38 mouse cellular contexts compared by ENCODE assay signal in the genomic region with DNA sequence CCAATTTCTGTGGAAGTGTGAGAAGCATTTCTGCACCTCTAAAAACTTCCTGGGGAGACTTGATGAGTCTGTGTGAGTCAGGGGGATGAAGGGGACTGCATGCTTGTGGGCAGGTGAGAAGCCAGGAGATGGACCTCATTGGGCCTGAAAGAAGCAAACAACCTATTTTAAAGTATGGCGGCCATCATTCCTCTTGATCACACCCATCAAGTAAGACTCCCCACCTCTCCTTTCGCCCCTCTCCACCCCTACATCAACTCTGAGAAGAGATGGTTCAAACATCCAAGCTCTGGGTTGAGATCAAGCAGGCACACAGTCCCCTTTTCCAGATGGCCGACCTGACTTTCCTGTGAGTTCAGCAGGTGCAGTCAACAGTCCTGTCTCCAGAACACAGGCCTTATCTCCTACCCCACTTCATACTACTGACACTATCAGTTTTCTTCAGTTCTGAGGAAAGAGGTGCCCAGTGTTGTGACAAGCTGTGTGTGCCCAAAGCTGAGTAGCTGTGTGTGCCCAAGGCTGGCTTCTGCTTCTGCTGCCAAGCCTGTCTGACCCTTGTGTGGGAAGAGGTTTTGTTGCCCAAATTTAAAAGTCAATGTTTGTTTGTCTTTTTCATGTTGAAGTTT. TPM values are rescaled to one million over a fixed set of nuclear protein-coding genes. Genes with fewer than 3 reads are reported as not detected.
DNase-seq lines count a peak whose midpoint lies in the region; ATAC-seq and TF ChIP-seq lines count a peak whose summit lies in the region.
"Had no signal": no experiment of that assay in that cellular context is flagged by ENCODE, and none has a peak within 500 bp of the region (broad histone marks: within the 10 kb centered on the region; RNA-seq: fewer than 3 reads in every experiment).

No protein-coding gene starts in this region.

- ATAC-seq in stomach, embryonic 15.5 days (ENCODE audit: insufficient read depth, low FRiP score, low read depth), result peak; percentile 78; the same call in 1 of the 2 replicates
- no peak for ATAC-seq in stomach, postnatal 0 days (ENCODE audit: low FRiP score, low TSS enrichment)
- ATAC-seq in liver, embryonic 15.5 days (ENCODE audit: insufficient read depth), result peak; percentile 86
- ATAC-seq in stomach, embryonic 16.5 days (ENCODE audit: insufficient read depth, low FRiP score), result 0 out of 2 replicates have a peak, but pooled peaks have one; percentile 37
- no peak for ATAC-seq in hindbrain, embryonic 14.5 days (ENCODE audit: low FRiP score)
- ATAC-seq: forebrain, embryonic 16.5 days; intestine, postnatal 0 days; lung, postnatal 0 days; midbrain, embryonic 15.5 days had no signal

- no peak for TF ChIP-seq EP300 in stomach, postnatal 0 days (optimal IDR thresholded peaks at IDR 0.05)

- H3K9me3 ChIP-seq in stomach, embryonic 15.5 days, result no peaks in the 10 kb centered on the region
- no peaks in the 10 kb centered on the region for H3K9me3 ChIP-seq in stomach, postnatal 0 days (ENCODE audit: control insufficient read depth, low read length)
- no peaks in the 10 kb centered on the region for H3K9me3 ChIP-seq in liver, embryonic 15.5 days (replicated peaks)
- no peaks in the 10 kb centered on the region for H3K9me3 ChIP-seq in stomach, embryonic 16.5 days (replicated peaks; ENCODE audit: control insufficient read depth, low read length)
- no peaks in the 10 kb centered on the region for H3K9me3 ChIP-seq in hindbrain, embryonic 14.5 days (ENCODE audit: control insufficient read depth, low read length)
- H3K9me3 ChIP-seq: heart, embryonic 10.5 days; heart, embryonic 15.5 days; hindbrain, embryonic 13.5 days; limb, embryonic 12.5 days; midbrain, embryonic 10.5 days; midbrain, embryonic 15.5 days; neural tube, embryonic 15.5 days had no signal

- H3K4me1 ChIP-seq in stomach, embryonic 15.5 days, result no peaks in the 10 kb centered on the region
- H3K4me1 ChIP-seq in stomach, postnatal 0 days (replicated peaks; ENCODE audit: control insufficient read depth, insufficient read depth), result no peaks in the 10 kb centered on the region
- peaks cover 87% of the 10 kb centered on the region for H3K4me1 ChIP-seq in liver, embryonic 15.5 days (replicated peaks)
- H3K4me1 ChIP-seq in stomach, embryonic 16.5 days (ENCODE audit: control insufficient read depth, insufficient read depth, low read length), result no peaks in the 10 kb centered on the region
- no peaks in the 10 kb centered on the region for H3K4me1 ChIP-seq in hindbrain, embryonic 14.5 days (replicated peaks; ENCODE audit: control insufficient read depth, insufficient read depth, low read length)
- H3K4me1 ChIP-seq: heart, embryonic 15.5 days; hindbrain, embryonic 13.5 days; limb, embryonic 12.5 days; midbrain, embryonic 15.5 days; neural tube, embryonic 15.5 days had no signal

- no peak for DNase-seq in stomach, postnatal 0 days (ENCODE audit: low spot score)
- peak; percentile 59 for DNase-seq in liver
- DNase-seq in layer of hippocampus, postnatal 10 days (ENCODE audit: low spot score in 2 of 2), result no peak
- no peak for DNase-seq in hindbrain, embryonic 14.5 days (ENCODE audit: low spot score)
- no peak for DNase-seq in Muller cell, postnatal 12 days (ENCODE audit: inconsistent ontology term)
- DNase-seq: adrenal gland, postnatal 25 days; cerebellum, adult 9-10 months; cerebellum, postnatal 36 days; gastrocnemius, postnatal 14 days; kidney, postnatal 14 days; layer of hippocampus, adult 9-11 months; lung, adult 18-20 months; retina, postnatal 1 day; right cerebral cortex, postnatal 14 days; spleen, adult 18-20 months; thymus, postnatal 36 days had no signal

- H3K27me3 ChIP-seq in stomach, embryonic 15.5 days (replicated peaks), result no peaks in the 10 kb centered on the region
- H3K27me3 ChIP-seq in stomach, postnatal 0 days (ENCODE audit: control insufficient read depth, insufficient read depth, low read length), result no peaks in the 10 kb centered on the region
- no peaks in the 10 kb centered on the region for H3K27me3 ChIP-seq in liver, embryonic 15.5 days
- no peaks in the 10 kb centered on the region for H3K27me3 ChIP-seq in stomach, embryonic 16.5 days (ENCODE audit: control insufficient read depth, insufficient read depth, low read length)
- H3K27me3 ChIP-seq in hindbrain, embryonic 14.5 days (ENCODE audit: control insufficient read depth, insufficient read depth, low read length), result no peaks in the 10 kb centered on the region
- H3K27me3 ChIP-seq: heart, embryonic 15.5 days; hindbrain, embryonic 13.5 days; limb, embryonic 12.5 days; midbrain, embryonic 15.5 days; neural tube, embryonic 15.5 days had no signal

- WGBS in stomach, embryonic 15.5 days, result 77% methylated on average over 3 of the region's 3 CpGs
- 75% methylated on average over 3 of the region's 3 CpGs for WGBS in stomach, postnatal 0 days
- 60% methylated on average over 3 of the region's 3 CpGs for WGBS in liver, embryonic 15.5 days (ENCODE audit: insufficient replicate concordance)
- WGBS in stomach, embryonic 16.5 days, result 88% methylated on average over 3 of the region's 3 CpGs
- WGBS in hindbrain, embryonic 14.5 days, result 95% methylated on average over 3 of the region's 3 CpGs

- no peak overlapping the region for H3K4me2 ChIP-seq in stomach, embryonic 15.5 days
- H3K4me2 ChIP-seq in stomach, postnatal 0 days (replicated peaks; ENCODE audit: low read depth), result no peak overlapping the region
- H3K4me2 ChIP-seq in liver, embryonic 15.5 days, result peak overlapping the region; percentile 48
- H3K4me2 ChIP-seq in stomach, embryonic 16.5 days (ENCODE audit: low read depth, low read length), result no peak overlapping the region
- no peak overlapping the region for H3K4me2 ChIP-seq in hindbrain, embryonic 14.5 days (replicated peaks)
- H3K4me2 ChIP-seq: heart, embryonic 15.5 days; hindbrain, embryonic 13.5 days; limb, embryonic 12.5 days; midbrain, embryonic 15.5 days; neural tube, embryonic 15.5 days had no signal

- H3K36me3 ChIP-seq in stomach, embryonic 15.5 days, result no peaks in the 10 kb centered on the region
- no peaks in the 10 kb centered on the region for H3K36me3 ChIP-seq in stomach, postnatal 0 days (ENCODE audit: control insufficient read depth, insufficient read depth, low read length)
- H3K36me3 ChIP-seq in liver, embryonic 15.5 days (replicated peaks), result no peaks in the 10 kb centered on the region
- H3K36me3 ChIP-seq in stomach, embryonic 16.5 days (ENCODE audit: control insufficient read depth, insufficient read depth, low read length), result no peaks in the 10 kb centered on the region
- H3K36me3 ChIP-seq in hindbrain, embryonic 14.5 days (replicated peaks; ENCODE audit: control insufficient read depth, insufficient read depth), result no peaks in the 10 kb centered on the region
- H3K36me3 ChIP-seq: heart, embryonic 10.5 days; heart, embryonic 15.5 days; hindbrain, embryonic 13.5 days; limb, embryonic 12.5 days; midbrain, embryonic 10.5 days; midbrain, embryonic 15.5 days; neural tube, embryonic 15.5 days had no signal

- no peak overlapping the region for H3K4me3 ChIP-seq in stomach, embryonic 15.5 days (replicated peaks)
- H3K4me3 ChIP-seq in stomach, postnatal 0 days (ENCODE audit: low read depth, low read length), result no peak overlapping the region
- H3K4me3 ChIP-seq in liver, embryonic 15.5 days (replicated peaks), result no peak overlapping the region
- no peak overlapping the region for H3K4me3 ChIP-seq in stomach, embryonic 16.5 days (replicated peaks; ENCODE audit: low read length)
- no peak overlapping the region for H3K4me3 ChIP-seq in hindbrain, embryonic 14.5 days (replicated peaks; ENCODE audit: low read length)
- H3K4me3 ChIP-seq: heart, embryonic 10.5 days; heart, embryonic 15.5 days; hindbrain, embryonic 13.5 days; limb, embryonic 12.5 days; midbrain, embryonic 10.5 days; midbrain, embryonic 15.5 days; neural tube, embryonic 15.5 days had no signal

- no peak overlapping the region for H3K27ac ChIP-seq in stomach, embryonic 15.5 days
- no peak overlapping the region for H3K27ac ChIP-seq in stomach, postnatal 0 days (replicated peaks)
- H3K27ac ChIP-seq in liver, embryonic 15.5 days (replicated peaks), result peak overlapping the region; percentile 75
- H3K27ac ChIP-seq in stomach, embryonic 16.5 days (ENCODE audit: low read length), result no peak overlapping the region
- no peak overlapping the region for H3K27ac ChIP-seq in hindbrain, embryonic 14.5 days
- H3K27ac ChIP-seq: heart, embryonic 10.5 days; heart, embryonic 15.5 days; hindbrain, embryonic 13.5 days; limb, embryonic 12.5 days; macrophage; midbrain, embryonic 10.5 days; midbrain, embryonic 15.5 days; neural tube, embryonic 15.5 days had no signal

- no peak for TF ChIP-seq CTCF in stomach, postnatal 0 days (IDR thresholded peaks at IDR 0.05; ENCODE audit: low read depth)

- H3K9ac ChIP-seq in stomach, embryonic 15.5 days, result no peak overlapping the region
- H3K9ac ChIP-seq in stomach, postnatal 0 days (ENCODE audit: low read length), result no peak overlapping the region
- H3K9ac ChIP-seq in liver, embryonic 15.5 days, result peak overlapping the region; percentile 1; the same call in 1 of the 2 replicates
- H3K9ac ChIP-seq in stomach, embryonic 16.5 days (ENCODE audit: low read length), result no peak overlapping the region
- H3K9ac ChIP-seq in hindbrain, embryonic 14.5 days, result no peak overlapping the region
- H3K9ac ChIP-seq: heart, embryonic 15.5 days; hindbrain, embryonic 13.5 days; limb, embryonic 12.5 days; midbrain, embryonic 15.5 days; neural tube, embryonic 15.5 days had no signal

RNA-seq across cellular contexts. Expression of a gene that starts 3.7 kb away (rescaled TPM):
- 57.6 and 62.8 TPM in 2 replicates for polyA plus RNA-seq in stomach, embryonic 15.5 days (2015; fragmentation: Nextera tagmentation; extraction: Ambion mirVana)
- polyA plus RNA-seq in stomach, postnatal 0 days (2015; fragmentation: Nextera tagmentation; extraction: Ambion mirVana), result 21.1 and 24.2 TPM in 2 replicates
- polyA plus RNA-seq in liver, embryonic 15.5 days (2015; fragmentation: Nextera tagmentation; extraction: Ambion mirVana), result 0.12 and 0.39 TPM in 2 replicates
- polyA plus RNA-seq in stomach, embryonic 16.5 days (2015; fragmentation: Nextera tagmentation; extraction: Ambion mirVana), result 117 and 170 TPM in 2 replicates
- total RNA-seq in layer of hippocampus, postnatal 10 days (2021), result 1 to 10 TPM in 1 of 2 experiments, under 1 TPM in 1; 0.91 to 1.2 TPM
- 0.50 and 0.54 TPM in 2 replicates for polyA plus RNA-seq in hindbrain, embryonic 14.5 days (2014; fragmentation: Nextera tagmentation; extraction: Ambion mirVana)
- total RNA-seq: adrenal gland, adult 18-20 months; adrenal gland, postnatal 25 days; gastrocnemius, postnatal 14 days; granulocyte monocyte progenitor cell, adult 5-6 weeks had no signal
- polyA plus RNA-seq: embryonic facial prominence, embryonic 11.5 days; forebrain, embryonic 11.5 days; forebrain, embryonic 16.5 days; heart, embryonic 10.5 days; hindbrain, embryonic 13.5 days; limb, embryonic 12.5 days; macrophage; midbrain, embryonic 10.5 days; midbrain, embryonic 15.5 days had no signal

RNA-seq across cellular contexts. Expression of a gene that starts 11.7 kb away (rescaled TPM):
- not detected in 2 replicates for polyA plus RNA-seq in stomach, embryonic 15.5 days (2015; fragmentation: Nextera tagmentation; extraction: Ambion mirVana)
- 0.31 and 0.39 TPM in 2 replicates for polyA plus RNA-seq in stomach, postnatal 0 days (2015; fragmentation: Nextera tagmentation; extraction: Ambion mirVana)
- polyA plus RNA-seq in liver, embryonic 15.5 days (2015; fragmentation: Nextera tagmentation; extraction: Ambion mirVana), result not detected in 2 replicates
- not detected in 2 replicates for polyA plus RNA-seq in stomach, embryonic 16.5 days (2015; fragmentation: Nextera tagmentation; extraction: Ambion mirVana)
- not detected for total RNA-seq in layer of hippocampus, postnatal 10 days (2021)
- polyA plus RNA-seq in hindbrain, embryonic 14.5 days (2014; fragmentation: Nextera tagmentation; extraction: Ambion mirVana), result not detected in 2 replicates
- total RNA-seq: adrenal gland, adult 18-20 months; adrenal gland, postnatal 25 days; gastrocnemius, postnatal 14 days; granulocyte monocyte progenitor cell, adult 5-6 weeks; heart, postnatal 25 days; left cerebral cortex, adult 18-20 months; left cerebral cortex, postnatal 14 days had no signal
- polyA plus RNA-seq: embryonic facial prominence, embryonic 11.5 days; forebrain, embryonic 11.5 days; forebrain, embryonic 16.5 days; heart, embryonic 10.5 days; heart, embryonic 15.5 days; hindbrain, embryonic 13.5 days; intestine, postnatal 0 days; kidney, embryonic 14.5 days; limb, embryonic 12.5 days; macrophage; midbrain, embryonic 10.5 days; midbrain, embryonic 15.5 days; neural tube, embryonic 15.5 days had no signal

RNA-seq across cellular contexts. Expression of a gene that starts 26.6 kb away (rescaled TPM):
- 2.8 and 3.1 TPM in 2 replicates for polyA plus RNA-seq in stomach, embryonic 15.5 days (2015; fragmentation: Nextera tagmentation; extraction: Ambion mirVana)
- 1.2 and 1.3 TPM in 2 replicates for polyA plus RNA-seq in stomach, postnatal 0 days (2015; fragmentation: Nextera tagmentation; extraction: Ambion mirVana)
- 3.3 and 5.1 TPM in 2 replicates for polyA plus RNA-seq in liver, embryonic 15.5 days (2015; fragmentation: Nextera tagmentation; extraction: Ambion mirVana)
- 1.9 and 2.9 TPM in 2 replicates for polyA plus RNA-seq in stomach, embryonic 16.5 days (2015; fragmentation: Nextera tagmentation; extraction: Ambion mirVana)
- total RNA-seq in layer of hippocampus, postnatal 10 days (2021), result under 1 TPM; 0.31 to 0.34 TPM
- polyA plus RNA-seq in hindbrain, embryonic 14.5 days (2014; fragmentation: Nextera tagmentation; extraction: Ambion mirVana), result 0.39 and 0.41 TPM in 2 replicates
- total RNA-seq: left cerebral cortex, adult 18-20 months; left cerebral cortex, postnatal 14 days had no signal
- polyA plus RNA-seq: embryonic facial prominence, embryonic 11.5 days; forebrain, embryonic 11.5 days had no signal

RNA-seq across cellular contexts. Expression of a gene that starts 36.1 kb away (rescaled TPM):
- polyA plus RNA-seq in stomach, embryonic 15.5 days (2015; fragmentation: Nextera tagmentation; extraction: Ambion mirVana), result not detected in 2 replicates
- polyA plus RNA-seq in stomach, postnatal 0 days (2015; fragmentation: Nextera tagmentation; extraction: Ambion mirVana), result not detected in 2 replicates
- polyA plus RNA-seq in liver, embryonic 15.5 days (2015; fragmentation: Nextera tagmentation; extraction: Ambion mirVana), result not detected in 2 replicates
- not detected in 2 replicates for polyA plus RNA-seq in stomach, embryonic 16.5 days (2015; fragmentation: Nextera tagmentation; extraction: Ambion mirVana)
- not detected for total RNA-seq in layer of hippocampus, postnatal 10 days (2021)
- not detected in 2 replicates for polyA plus RNA-seq in hindbrain, embryonic 14.5 days (2014; fragmentation: Nextera tagmentation; extraction: Ambion mirVana)
- total RNA-seq: adrenal gland, adult 18-20 months; adrenal gland, postnatal 25 days; gastrocnemius, postnatal 14 days; granulocyte monocyte progenitor cell, adult 5-6 weeks; heart, postnatal 25 days; left cerebral cortex, adult 18-20 months; left cerebral cortex, postnatal 14 days had no signal
- polyA plus RNA-seq: embryonic facial prominence, embryonic 11.5 days; forebrain, embryonic 11.5 days; forebrain, embryonic 16.5 days; heart, embryonic 15.5 days; hindbrain, embryonic 13.5 days; limb, embryonic 12.5 days; macrophage; midbrain, embryonic 15.5 days; neural tube, embryonic 15.5 days had no signal

RNA-seq across cellular contexts. Expression of a gene that starts 48.6 kb away (rescaled TPM):
- not detected in 2 replicates for polyA plus RNA-seq in stomach, embryonic 15.5 days (2015; fragmentation: Nextera tagmentation; extraction: Ambion mirVana)
- polyA plus RNA-seq in stomach, postnatal 0 days (2015; fragmentation: Nextera tagmentation; extraction: Ambion mirVana), result 0.46 and 0.76 TPM in 2 replicates
- not detected in 2 replicates for polyA plus RNA-seq in liver, embryonic 15.5 days (2015; fragmentation: Nextera tagmentation; extraction: Ambion mirVana)
- polyA plus RNA-seq in stomach, embryonic 16.5 days (2015; fragmentation: Nextera tagmentation; extraction: Ambion mirVana), result not detected in 2 replicates
- not detected for total RNA-seq in layer of hippocampus, postnatal 10 days (2021)
- polyA plus RNA-seq in hindbrain, embryonic 14.5 days (2014; fragmentation: Nextera tagmentation; extraction: Ambion mirVana), result not detected in 2 replicates
- total RNA-seq: adrenal gland, adult 18-20 months; adrenal gland, postnatal 25 days; gastrocnemius, postnatal 14 days; granulocyte monocyte progenitor cell, adult 5-6 weeks; heart, postnatal 25 days; left cerebral cortex, adult 18-20 months; left cerebral cortex, postnatal 14 days had no signal
- polyA plus RNA-seq: embryonic facial prominence, embryonic 11.5 days; forebrain, embryonic 11.5 days; forebrain, embryonic 16.5 days; heart, embryonic 10.5 days; heart, embryonic 15.5 days; hindbrain, embryonic 13.5 days; intestine, postnatal 0 days; kidney, embryonic 14.5 days; limb, embryonic 12.5 days; lung, postnatal 0 days; macrophage; midbrain, embryonic 10.5 days; midbrain, embryonic 15.5 days; neural tube, embryonic 15.5 days had no signal

Comparison
In these comparisons a context has a peak if more than half of its experiments do, and no peak if none do; other contexts are left out.
1. ATAC-seq: peak in stomach, embryonic 15.5 days (single experiment), liver, embryonic 15.5 days (single experiment) and stomach, embryonic 16.5 days (single experiment); none in stomach, postnatal 0 days (single experiment) and hindbrain, embryonic 14.5 days (single experiment).
2. RNA of a gene that starts 3.7 kb away (polyA plus RNA-seq): 117 to 170 TPM in stomach, embryonic 16.5 days, 57.6 to 62.8 TPM in stomach, embryonic 15.5 days and 21.1 to 24.2 TPM in stomach, postnatal 0 days; 0.50 to 0.54 TPM in hindbrain, embryonic 14.5 days and 0.12 to 0.39 TPM in liver, embryonic 15.5 days; every median in the first group is over 10 times any median in the second.